Mouse (Mus musculus): ENCODE results near the gene Grap2.

Grap2 gene

DNA sequence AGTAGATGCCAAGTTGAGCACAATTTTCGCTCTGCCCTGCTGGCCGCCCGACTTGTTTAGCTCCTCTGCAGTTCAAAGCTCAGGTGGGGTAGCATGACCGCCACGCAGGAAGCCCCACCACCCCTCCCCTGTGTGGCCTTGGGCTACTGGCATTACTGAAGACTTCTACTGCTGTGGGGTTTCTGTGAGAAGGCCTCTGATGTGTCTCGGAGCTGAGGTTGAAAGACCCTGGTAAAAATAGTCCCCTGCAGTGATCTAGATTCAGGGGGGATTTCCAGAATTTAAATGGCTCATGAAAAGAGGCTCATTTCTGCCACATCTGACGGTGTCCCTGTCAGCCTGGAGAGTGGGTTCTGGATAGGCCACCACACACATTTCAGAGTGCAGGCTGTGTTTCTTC, 30.1 kb downstream of the Grap2 start:
- no peak for DNase-seq

DNA sequence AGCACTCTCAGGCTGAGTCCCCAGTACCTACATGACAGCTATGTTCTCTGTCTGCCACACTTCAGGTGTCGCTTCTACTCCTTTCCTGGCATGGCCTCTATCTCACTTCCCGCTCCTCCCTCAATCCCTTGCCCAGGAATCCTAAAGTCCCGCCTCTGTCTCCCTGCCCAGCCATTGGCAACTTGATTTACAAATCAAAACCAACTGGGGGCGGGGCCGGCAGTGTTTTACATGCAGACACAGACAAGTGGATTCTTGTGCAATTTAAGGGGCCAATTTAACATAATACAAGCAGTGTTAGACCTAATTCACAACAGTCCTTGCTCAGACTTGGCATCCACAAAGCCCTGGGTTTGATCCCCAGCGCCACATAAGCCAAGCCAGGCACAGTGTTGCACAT, 31.6 kb downstream of the Grap2 start:
- DNase-seq = no peak

DNA sequence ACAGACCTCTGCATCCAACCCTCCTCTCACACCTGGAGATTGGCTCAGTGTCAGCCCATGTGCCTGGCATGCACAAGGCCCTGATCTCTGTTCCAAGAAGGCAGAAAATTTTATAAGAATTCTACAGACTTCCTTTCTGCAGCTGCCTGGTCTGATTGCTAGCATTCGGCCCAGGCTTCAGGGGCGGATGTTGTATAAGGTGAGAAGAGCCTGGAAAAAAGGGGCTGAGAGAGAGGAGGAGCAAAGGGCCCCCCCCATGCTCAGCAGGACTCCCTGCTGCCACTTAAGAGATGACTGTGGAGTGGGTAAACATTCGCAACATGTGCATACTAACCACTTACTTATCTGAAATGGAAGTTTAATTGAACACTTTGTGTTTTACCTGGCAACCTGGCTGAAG, 35.6 kb downstream of the Grap2 start:
- DNase-seq = no peak

DNA sequence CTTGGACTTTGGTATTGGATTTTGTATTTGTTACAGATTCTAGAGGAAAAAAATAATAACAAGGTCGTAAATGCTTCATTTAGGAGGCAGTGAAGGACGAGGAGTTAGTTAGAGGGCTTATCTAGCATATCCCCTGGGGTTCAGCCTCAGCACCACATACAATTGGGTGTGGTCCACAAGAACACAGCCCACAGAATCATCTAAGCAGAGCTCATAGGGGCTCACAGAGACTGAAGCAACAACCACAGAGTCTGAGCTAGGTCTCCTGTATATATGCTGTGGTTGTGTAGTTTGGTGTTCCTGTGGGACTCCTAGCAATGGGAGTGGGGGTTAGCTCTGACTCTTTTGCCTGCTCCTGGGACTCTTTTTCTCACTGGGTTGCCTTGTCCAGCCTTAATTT, 37.9 kb downstream of the Grap2 start:
- DNase-seq = no peak

DNA sequence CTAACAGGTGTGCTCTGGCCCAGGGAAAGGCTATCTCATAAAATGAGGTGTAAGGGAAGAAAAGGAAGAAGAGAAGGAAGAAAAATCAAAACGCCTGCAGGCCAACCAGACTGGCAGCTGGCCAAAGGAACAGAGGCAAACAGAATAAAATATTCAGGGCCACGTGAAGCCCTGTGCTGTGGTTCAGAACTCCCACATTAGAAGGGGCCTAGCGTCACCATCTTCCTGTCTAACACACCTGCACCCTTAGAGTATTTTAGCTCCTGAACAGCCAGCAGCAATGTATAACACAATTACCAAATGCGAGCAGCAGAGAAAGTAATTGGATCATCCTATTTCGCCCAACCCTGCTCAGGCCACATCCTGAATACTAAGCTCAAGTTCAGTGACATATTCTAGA, 39.1 kb downstream of the Grap2 start:
- no peak for DNase-seq

DNA sequence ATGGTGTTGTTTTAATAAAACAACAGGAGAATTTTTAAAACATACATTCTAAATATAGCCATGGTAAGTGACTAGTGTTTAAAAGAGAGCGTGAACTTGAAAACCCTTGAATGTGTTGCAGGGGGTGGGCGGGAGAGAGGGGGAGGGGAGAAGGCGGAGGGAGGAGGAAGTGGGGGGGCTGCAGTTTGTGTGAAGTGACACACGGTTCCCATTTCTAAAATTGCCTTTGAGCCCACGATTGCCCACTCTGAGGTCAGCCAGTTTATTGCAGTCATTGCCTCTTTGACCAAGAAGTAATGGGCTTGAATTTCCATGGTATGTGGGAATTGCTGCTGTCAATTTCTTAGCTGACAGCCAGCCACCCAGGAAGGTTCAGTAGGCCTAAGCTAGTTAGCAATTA, 41.5 kb downstream of the Grap2 start:
- DNase-seq = no peak

DNA sequence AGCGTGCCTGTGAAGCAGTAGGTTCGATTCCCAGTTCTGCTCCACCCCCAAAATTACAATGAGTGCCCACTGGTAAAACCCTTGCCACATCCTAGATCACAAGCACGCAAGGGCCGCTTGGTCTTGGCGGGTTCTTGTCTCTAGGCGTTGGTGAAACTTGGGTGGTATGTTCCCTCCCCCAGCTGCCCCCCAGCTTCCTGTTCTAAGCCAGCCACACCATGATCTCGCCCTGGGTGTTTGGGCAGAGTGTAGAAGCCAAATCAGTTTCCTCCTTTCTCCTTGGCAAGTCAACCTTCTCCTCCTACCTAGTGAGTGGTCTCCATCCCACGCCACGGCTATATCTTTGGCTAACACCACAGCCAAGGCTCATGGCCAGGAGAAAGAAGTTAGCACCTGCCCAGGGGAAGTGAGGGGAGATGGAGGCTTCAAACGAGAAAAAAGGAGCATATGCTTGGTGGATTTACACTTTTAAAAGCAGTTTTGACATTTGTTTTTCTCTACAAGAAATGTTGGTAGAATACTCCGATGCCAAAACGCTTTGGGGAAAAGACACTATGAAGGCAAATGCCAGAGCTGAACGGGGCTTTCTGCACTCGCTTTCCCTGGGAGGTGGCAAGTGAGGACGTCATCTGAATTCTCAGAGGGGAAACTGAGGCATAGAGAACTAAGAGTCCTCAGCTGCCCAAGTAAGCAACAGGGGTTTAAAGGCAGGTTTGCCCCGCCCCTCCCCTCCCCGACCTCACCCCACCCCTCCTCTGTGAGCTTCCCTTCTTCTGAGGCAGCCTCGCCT, 42.3 kb downstream of the Grap2 start:
- no peak for DNase-seq

DNA sequence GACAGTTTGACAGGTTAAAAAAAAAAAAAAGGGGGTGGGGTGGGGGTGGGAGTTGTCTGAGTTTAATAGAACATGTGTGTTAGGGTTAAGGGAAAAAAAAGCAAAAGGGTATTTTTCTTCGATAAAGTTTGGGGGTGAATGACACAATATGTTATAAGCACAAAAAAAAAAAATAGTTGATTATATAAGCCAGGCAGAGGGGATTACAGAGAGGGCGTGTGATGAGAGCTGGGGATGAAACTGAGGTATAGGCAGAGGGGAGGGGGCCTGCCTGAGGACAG, 42.8 kb downstream of the Grap2 start:
- DNase-seq = no peak

DNA sequence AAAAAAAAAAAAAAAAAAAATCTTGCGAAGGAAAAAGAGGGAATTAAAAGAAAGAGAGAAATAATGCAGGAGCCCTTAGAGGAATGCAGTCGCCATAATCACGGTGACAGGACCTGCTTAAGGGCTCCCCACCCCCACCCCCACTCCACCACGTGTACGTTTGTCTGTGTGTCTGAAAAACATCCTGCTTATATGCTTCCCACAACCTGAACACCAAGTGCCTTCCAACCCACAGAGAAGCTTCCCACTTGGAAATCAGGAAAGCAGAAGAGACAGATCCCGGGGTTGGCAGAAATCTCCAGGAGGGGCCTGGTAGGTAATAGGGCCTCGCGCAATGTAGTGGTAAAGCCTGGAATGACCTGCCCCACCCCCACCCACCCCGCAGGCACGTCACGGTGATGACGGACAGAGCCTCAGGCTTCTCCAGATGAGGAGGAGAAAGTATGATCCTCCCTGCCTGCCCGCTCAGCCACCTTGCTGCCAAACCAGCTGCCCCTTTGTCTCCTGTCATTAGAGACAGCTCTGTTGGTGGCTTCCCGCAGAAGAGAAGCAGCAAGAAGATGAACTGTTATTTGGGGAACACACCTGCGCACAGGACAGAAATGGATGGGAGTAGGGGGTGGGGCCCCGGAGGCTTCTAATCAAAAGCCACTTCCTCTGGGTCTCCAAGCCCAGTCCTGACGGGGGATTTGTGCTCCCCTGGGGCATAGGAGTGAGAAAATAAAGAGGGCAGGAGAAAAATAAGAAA, 43.4 kb downstream of the Grap2 start:
- no peak for DNase-seq

DNA sequence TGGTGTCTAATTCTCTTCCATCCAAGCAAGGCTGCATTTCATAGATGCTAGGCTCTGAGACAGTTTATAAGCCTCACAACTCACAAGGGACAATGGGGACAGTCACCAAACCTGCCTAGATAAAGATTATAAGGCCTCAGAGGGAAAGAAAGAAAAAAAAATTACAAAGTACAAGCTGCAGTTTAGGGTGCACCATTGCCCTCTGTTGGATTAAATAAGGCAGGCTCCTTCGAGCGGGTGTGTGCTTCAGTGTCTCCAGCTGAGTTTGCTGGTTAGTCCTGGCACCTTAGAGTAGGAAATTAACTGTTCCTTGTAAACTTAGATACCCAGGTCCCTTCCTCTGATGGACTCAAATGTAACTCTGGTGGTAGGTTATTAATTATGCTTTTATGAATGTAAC, 45.4 kb downstream of the Grap2 start:
- DNase-seq = no peak

DNA sequence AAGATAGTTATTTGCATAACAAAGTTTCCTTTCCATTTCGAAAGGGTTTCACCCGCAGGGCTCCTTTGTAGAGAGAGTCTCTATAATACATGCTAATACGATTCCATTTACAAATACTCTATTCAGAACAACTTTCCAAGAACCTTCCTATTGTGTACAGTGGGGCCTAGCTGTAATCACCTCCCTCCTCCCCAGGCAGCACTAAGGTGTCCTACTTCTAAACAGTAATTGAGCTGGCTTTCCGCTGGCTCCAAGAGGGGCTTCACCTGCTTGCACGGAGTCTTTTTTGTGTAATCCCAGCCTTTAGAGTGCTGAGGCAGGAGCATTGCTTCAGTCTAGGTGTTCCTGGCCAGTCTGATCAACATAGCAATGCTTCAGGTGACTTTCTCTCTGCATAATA, 46.8 kb downstream of the Grap2 start:
- no peak for DNase-seq

DNA sequence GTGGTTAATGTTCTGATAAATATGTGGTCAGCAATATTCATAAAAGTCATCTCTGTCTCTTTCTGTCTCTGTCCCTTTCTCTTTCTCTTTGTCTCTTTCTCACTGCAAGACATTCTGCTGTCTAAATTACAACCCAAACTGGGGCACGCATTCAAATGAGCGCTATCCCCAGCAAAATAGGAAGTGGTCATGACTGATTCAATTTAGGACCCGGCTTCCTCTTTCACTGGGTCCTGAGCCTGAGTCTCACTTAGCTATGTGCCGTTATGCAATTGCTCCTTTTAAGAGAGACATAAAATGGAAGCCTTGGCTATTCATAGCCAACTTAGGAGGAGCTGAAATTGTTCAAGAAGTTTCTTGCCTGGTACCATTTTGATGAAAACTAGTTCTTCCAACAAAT, 47.4 kb downstream of the Grap2 start:
- no peak for DNase-seq

DNA sequence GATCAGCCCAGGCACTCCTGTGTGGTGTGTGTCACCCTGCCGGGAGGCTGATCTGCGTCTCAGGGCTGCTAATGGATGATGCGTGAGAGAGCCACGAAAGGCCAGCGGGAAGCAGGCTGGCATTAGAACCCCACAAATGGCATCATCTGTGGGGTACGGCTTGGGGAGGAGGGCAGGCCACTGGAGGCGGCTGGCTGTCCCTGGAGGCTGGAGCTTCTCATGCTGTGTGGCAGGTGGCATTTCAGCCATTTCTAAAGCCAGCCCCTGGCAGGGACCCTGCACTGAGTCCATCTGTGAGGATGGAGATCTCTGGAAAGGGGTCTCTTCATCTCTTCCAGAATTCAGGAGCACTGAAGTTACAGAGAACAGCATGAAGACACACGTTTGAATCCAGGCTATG, 48.0 kb downstream of the Grap2 start:
- DNase-seq = no peak

DNA sequence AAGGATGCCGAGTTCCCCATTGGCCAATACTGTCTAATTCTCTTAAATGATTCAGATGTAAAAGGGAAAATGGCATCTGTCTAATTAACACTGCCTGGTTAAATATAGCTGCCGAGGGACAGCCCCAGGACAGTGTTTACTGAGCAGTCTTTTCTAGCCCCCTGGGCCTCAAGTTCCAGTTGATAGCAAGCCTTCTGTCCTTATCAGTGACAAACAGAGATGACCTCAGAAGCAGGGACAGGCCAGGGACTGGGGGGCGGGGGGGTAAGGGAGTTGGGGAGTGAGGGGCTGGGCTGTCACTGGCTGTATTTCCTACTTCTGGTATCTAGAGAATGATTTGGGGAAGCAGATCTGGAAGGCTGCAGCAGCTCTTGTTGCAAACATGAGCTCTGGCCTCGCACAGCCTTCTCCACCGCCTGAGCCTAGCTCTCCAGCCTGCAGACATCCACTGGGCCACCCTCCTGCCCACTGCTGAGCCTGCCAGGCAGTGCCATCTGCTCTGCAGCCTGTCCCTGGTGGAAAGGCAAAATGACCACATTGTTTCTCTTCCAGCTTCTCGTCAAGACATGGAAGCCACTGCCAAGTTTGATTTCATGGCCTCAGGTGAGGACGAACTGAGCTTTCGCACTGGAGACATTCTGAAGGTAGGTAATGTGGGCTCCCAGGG, 50.9 kb downstream of the Grap2 start:
- no peak for DNase-seq

DNA sequence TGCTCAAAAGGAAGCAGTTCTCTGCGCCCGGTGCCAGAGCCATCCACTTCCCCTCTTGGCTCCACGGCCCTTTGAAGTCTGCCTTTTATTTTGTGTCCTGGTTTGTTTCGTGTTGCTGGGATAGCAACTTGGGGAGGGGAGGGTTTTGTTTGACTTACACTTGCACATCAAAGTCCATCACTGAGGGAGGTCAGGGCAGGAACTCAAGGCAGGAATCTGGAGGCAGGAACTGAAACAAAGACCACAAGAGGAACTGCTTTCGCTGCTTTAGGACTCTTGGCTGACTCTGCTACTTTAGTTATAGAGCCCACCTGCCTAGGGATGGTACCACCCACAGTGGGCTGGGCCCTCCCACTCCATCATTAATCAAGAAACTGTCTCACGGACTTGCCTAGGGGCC, 54.1 kb downstream of the Grap2 start:
- no peak for DNase-seq

DNA sequence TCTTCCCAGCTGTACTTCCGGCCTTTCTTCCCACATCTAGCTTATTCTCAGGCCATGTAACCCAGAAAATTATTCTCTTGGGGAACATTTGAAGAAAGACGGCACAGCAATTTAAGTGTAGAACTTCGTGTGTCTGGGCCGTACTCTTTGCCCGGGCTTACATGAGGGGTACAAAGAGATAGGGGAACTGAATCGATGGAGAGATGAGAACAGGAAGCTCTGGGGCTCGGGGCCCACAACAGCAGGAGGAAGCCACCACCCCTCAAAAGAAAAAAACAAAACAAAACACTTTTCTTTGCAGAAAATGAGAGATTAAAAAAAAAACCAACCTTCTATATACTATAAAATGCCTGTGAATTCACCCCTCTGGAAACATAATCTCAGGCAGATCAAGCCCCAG, 57.8 kb downstream of the Grap2 start:
- DNase-seq = no peak

DNA sequence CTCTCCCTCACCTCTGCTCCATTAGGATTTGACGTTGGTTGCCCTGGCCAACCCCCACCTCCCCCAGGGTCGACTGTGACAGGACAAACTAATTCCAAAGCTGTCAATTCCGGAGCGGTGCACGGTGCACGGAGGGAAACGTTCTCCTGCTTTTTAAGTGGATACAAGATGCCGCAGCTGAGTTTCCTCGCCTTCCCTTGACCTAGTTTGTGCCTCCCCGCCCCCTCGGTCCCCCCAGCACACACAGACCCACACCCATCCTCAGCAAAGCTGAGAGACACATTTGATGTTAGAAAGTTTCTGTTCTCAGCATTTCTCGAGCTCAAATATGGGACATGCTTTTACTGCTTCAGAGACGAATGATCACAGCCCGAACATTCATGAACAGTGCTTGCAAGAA, 58.3 kb downstream of the Grap2 start:
- no peak for DNase-seq

DNA sequence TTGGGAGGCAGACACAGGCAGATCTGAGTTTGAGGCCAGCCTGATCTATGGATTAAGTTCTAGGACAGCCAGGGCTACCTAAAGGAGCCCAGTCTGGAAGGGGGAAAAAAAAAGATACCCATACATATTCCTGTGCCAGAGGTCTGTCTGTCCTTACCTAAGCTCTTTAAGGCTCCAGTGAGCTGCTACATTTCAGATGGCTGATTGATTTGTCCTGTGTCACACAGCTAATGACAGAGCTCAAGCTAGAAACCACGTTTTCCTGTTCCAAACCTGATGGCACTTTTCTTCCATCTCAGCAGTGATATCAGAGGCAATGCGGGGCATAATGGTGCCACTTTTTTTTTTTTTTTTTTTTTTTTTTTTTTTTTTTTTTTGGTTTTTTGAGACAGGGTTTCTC, 58.9 kb downstream of the Grap2 start:
- DNase-seq = no peak

DNA sequence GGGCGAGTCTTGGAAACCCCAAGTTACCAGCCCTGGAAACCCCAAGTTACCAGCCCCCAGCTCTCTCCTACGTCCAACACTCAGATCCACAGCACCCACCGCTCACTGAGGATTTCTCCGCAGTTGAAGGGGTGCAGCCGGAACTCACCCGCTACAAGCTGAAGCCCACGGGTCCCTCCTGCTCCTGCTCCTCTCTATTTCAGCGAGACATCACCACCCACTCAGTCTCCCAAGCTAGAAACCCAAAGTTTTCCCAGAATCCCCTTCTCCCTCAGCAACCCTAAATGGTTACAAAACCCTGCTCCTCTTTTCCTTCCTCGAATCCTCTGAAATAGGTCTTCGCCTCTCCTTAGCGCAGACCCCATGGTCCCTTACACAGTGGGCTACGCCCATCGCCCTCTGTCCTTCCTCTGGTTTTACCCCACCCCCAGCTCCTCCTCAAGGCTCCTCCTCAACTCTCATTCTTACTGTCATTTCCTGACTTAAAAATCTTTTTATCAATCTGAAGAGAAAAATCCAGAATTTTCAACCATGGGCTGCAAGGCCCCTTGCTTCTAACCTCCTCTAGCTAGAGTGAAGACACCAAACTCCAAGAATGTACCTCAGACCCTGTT, 60.0 kb downstream of the Grap2 start:
- no peak for DNase-seq

DNA sequence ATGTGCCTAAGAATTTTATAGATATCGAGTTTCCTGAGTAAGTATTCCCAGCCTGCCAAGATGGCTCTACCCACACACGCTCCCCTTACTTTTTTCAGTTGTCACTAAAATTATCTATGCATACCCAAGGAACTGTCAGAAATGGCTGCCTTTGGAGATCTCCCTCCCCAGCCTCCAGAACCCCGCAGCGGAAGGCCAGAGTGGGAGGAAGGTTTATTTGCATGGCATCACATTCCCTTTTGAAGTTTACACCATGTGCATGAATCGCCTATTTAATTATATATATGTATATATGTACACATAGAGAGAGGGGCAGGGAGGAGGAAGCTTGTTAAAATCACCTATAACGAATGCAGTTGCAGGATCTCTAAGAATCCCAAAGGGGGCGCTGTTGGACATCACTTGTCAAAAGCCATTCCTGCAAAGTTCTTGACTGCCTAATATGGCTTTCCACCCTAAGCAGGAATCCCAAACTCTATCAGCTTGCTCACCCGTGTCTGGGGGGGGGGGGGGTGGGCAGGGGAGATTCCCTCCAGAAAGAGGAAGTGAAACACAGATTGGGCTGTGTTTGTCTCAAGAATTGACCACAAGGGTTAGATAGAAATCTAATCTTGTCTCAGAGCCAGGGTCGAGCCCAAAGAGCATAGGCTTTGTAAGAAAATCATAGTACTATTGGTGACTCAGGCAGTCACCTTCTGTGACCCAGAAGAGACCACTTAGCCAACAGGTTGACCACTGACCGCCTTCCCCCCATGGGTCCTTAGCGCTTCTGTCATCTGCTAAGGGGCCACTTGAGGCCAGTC, 62.2 kb downstream of the Grap2 start:
- peak; percentile 57 for DNase-seq

DNA sequence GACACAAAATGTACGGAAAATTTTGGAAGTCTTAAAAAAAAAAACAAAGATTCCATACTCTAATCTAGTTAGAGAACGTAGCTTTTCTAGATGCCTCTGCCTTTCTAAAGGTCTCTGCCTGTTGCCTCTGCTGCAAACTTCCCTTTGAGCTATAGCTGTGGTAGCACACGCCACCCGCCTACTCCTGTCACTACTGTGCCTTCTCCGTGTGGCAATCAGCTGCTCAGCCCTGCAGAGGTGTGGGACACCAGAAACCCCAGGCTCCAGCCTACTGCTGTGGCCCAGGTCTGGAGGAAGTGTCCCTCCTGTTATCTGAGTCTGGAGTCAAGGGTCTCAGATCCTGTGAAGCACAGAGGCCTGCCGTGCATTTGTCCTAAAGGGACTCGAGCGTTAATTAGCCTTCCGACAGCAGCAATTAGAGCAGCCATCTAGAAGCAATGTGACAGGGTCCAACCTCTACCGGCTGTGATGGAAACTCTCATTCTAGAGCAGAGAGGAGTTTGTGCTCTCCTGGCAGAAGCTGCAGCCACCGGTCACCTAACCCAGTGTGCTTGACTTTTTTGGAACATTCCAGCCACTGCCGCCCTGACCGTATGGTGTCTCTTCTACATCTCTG, 64.5 kb downstream of the Grap2 start:
- DNase-seq = no peak

DNA sequence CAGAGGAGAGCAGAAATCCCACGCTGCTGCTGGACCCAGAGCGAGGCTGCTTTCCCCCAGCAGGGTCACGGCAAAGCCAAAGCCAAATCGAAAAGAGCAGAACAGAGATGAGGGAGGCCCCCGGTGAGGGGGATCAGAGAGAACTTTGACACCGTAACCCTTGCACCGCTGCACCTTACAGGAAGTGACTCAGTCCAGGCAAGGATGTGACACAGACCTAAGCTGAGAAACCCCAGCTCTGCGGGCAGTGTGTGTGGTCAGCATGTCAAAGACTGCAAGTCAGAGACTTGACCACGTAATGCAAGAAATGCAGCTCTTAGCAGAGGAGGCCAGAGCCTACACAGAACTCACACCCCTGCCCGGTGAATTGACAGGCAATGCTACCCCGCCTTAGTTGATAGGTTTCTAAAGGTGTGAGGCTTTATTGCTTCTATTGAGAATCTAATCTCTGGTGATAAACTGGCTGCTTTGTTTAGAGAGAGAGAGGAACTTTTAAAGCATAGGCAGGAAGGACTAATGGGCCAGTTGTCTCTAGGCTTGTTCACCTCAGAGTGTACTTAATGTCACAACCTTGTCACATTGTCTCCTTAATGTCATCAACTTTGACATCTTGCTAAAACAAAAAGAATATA, 66.8 kb downstream of the Grap2 start:
- no peak for DNase-seq

All from kidney, postnatal 14 days (tissue).